Comparison of ENCODE assay signal across 8 mouse cellular contexts in the genomic region with DNA sequence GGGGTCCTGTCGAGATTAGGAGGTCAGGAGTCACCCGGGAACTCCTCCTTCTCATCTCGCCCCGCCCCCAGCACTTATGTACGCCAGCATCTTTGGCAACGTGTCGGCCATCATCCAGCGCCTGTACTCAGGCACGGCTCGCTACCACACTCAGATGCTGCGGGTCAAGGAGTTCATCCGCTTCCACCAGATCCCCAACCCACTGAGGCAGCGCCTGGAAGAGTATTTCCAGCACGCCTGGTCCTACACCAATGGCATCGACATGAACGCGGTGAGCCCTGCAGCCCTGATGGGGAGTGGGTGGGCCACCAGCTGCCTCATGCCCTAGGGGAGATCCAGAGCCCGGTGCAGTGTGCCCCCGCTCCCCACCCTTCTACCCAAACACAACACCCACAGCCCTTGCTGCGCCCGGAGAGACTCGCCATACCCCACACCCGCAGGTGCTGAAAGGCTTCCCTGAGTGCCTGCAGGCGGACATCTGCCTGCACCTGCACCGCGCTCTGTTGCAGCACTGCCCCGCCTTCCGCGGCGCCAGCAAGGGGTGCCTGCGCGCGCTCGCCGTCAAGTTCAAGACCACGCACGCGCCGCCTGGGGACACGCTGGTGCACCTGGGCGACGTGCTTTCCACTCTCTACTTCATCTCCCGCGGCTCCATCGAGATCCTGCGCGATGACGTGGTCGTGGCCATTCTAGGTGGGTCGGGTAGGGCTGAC. TPM values are rescaled to one million over a fixed set of nuclear protein-coding genes. Genes with fewer than 3 reads are reported as not detected.
A peak's percentile ranks its signal among the peaks of the same experiment; 100 is the strongest.
DNase-seq lines count a peak whose midpoint lies in the region; ATAC-seq lines count a peak whose summit lies in the region.

No protein-coding gene starts in this region.

- H3K4me2 ChIP-seq in embryonic facial prominence, embryonic 15.5 days (replicated peaks), result peak overlapping the region; percentile 41
- H3K4me2 ChIP-seq in midbrain, embryonic 13.5 days (replicated peaks), result peak overlapping the region; percentile 81

- DNase-seq in adrenal gland, postnatal 14 days, result peak; percentile 17
- DNase-seq in adrenal gland, postnatal 25 days, result no peak
- peak; percentile 28 to 48 for DNase-seq in kidney, postnatal 4 days
- peak; percentile 36 for DNase-seq in testis, postnatal 14 days (ENCODE audit: low spot score)
- DNase-seq in lung, adult 18-20 months, result no peak

- no peaks in the 10 kb centered on the region for H3K9me3 ChIP-seq in embryonic facial prominence, embryonic 15.5 days (replicated peaks)
- H3K9me3 ChIP-seq in midbrain, embryonic 13.5 days, result no peaks in the 10 kb centered on the region

- H3K4me1 ChIP-seq in embryonic facial prominence, embryonic 15.5 days, result peaks cover 9% of the 10 kb centered on the region
- peaks cover 14% of the 10 kb centered on the region for H3K4me1 ChIP-seq in midbrain, embryonic 13.5 days (replicated peaks)

- peak overlapping the region; percentile 15 for H3K4me3 ChIP-seq in embryonic facial prominence, embryonic 15.5 days (replicated peaks)
- peak overlapping the region; percentile 47 for H3K4me3 ChIP-seq in midbrain, embryonic 13.5 days (replicated peaks)

- 2% methylated on average over 50 of the region's 50 CpGs for WGBS in embryonic facial prominence, embryonic 15.5 days
- under 1% methylated on average over 50 of the region's 50 CpGs for WGBS in midbrain, embryonic 13.5 days

- peaks cover 24% of the 10 kb centered on the region for H3K27me3 ChIP-seq in embryonic facial prominence, embryonic 15.5 days
- H3K27me3 ChIP-seq in midbrain, embryonic 13.5 days, result peaks cover 21% of the 10 kb centered on the region

- H3K36me3 ChIP-seq in embryonic facial prominence, embryonic 15.5 days, result no peaks in the 10 kb centered on the region
- H3K36me3 ChIP-seq in midbrain, embryonic 13.5 days, result no peaks in the 10 kb centered on the region

- no peak overlapping the region for H3K9ac ChIP-seq in embryonic facial prominence, embryonic 15.5 days
- peak overlapping the region; percentile 66 for H3K9ac ChIP-seq in midbrain, embryonic 13.5 days (replicated peaks)

- peak; percentile 63 for ATAC-seq in CD4-positive, CD25-positive, alpha-beta regulatory T cell, adult 4 months
- no peak; the same call in 1 of the 2 replicates for ATAC-seq in embryonic facial prominence, embryonic 15.5 days (ENCODE audit: insufficient number of reproducible peaks, low FRiP score, low TSS enrichment, low read depth)
- peak; percentile 75 for ATAC-seq in midbrain, embryonic 13.5 days

- no peak overlapping the region for H3K27ac ChIP-seq in embryonic facial prominence, embryonic 15.5 days (replicated peaks)
- peak overlapping the region; percentile 40 for H3K27ac ChIP-seq in midbrain, embryonic 13.5 days

RNA-seq across cellular contexts. Expression of gene Kcnh6, which starts 12.3 kb away (rescaled TPM):
- 0.15 and 0.41 TPM in 2 replicates for total RNA-seq in adrenal gland, postnatal 14 days (2021)
- 0.21 TPM in 1 of 2 replicates, not detected in the other for total RNA-seq in adrenal gland, postnatal 25 days (2021)
- polyA plus RNA-seq in CD4-positive, CD25-positive, alpha-beta regulatory T cell, adult 4 months (2017; shearing (Covaris generic)), result under 1 TPM in 1 of 2 experiments, not detected in 1; 0.18 TPM
- 0.76 and 0.98 TPM in 2 replicates for polyA plus RNA-seq in embryonic facial prominence, embryonic 15.5 days (2015; fragmentation: Nextera tagmentation; extraction: Ambion mirVana)
- polyA plus RNA-seq in midbrain, embryonic 13.5 days (2015; fragmentation: Nextera tagmentation; extraction: Ambion mirVana), result 0.75 and 0.90 TPM in 2 replicates

RNA-seq across cellular contexts. Expression of gene Dcaf7, which starts 16.5 kb away (rescaled TPM):
- total RNA-seq in adrenal gland, postnatal 14 days (2021), result 50.3 and 58.0 TPM in 2 replicates
- total RNA-seq in adrenal gland, postnatal 25 days (2021), result 43.7 and 58.4 TPM in 2 replicates
- 10 to 100 TPM; 23.9 to 26.4 TPM for polyA plus RNA-seq in CD4-positive, CD25-positive, alpha-beta regulatory T cell, adult 4 months (2017; shearing (Covaris generic))
- polyA plus RNA-seq in embryonic facial prominence, embryonic 15.5 days (2015; fragmentation: Nextera tagmentation; extraction: Ambion mirVana), result 59.9 and 64.3 TPM in 2 replicates
- 118 and 119 TPM in 2 replicates for polyA plus RNA-seq in midbrain, embryonic 13.5 days (2015; fragmentation: Nextera tagmentation; extraction: Ambion mirVana)

RNA-seq across cellular contexts. Expression of gene Ace3, which starts 25.7 kb away (rescaled TPM):
- not detected in 2 replicates for total RNA-seq in adrenal gland, postnatal 14 days (2021)
- not detected in 2 replicates for total RNA-seq in adrenal gland, postnatal 25 days (2021)
- polyA plus RNA-seq in CD4-positive, CD25-positive, alpha-beta regulatory T cell, adult 4 months (2017; shearing (Covaris generic)), result not detected
- polyA plus RNA-seq in embryonic facial prominence, embryonic 15.5 days (2015; fragmentation: Nextera tagmentation; extraction: Ambion mirVana), result not detected in 2 replicates
- polyA plus RNA-seq in midbrain, embryonic 13.5 days (2015; fragmentation: Nextera tagmentation; extraction: Ambion mirVana), result not detected in 2 replicates

RNA-seq across cellular contexts. Expression of gene Taco1, which starts 45.7 kb away (rescaled TPM):
- 41.4 and 47.1 TPM in 2 replicates for total RNA-seq in adrenal gland, postnatal 14 days (2021)
- total RNA-seq in adrenal gland, postnatal 25 days (2021), result 28.5 and 36.0 TPM in 2 replicates
- 10 to 100 TPM in 1 of 2 experiments, 1 to 10 TPM in 1; 7.4 to 18.0 TPM for polyA plus RNA-seq in CD4-positive, CD25-positive, alpha-beta regulatory T cell, adult 4 months (2017; shearing (Covaris generic))
- 9.2 and 10.1 TPM in 2 replicates for polyA plus RNA-seq in embryonic facial prominence, embryonic 15.5 days (2015; fragmentation: Nextera tagmentation; extraction: Ambion mirVana)
- polyA plus RNA-seq in midbrain, embryonic 13.5 days (2015; fragmentation: Nextera tagmentation; extraction: Ambion mirVana), result 8.3 and 9.6 TPM in 2 replicates

RNA-seq across cellular contexts. Expression of gene Ace, which starts 52.5 kb away (rescaled TPM):
- total RNA-seq in adrenal gland, postnatal 14 days (2021), result 12.4 and 19.5 TPM in 2 replicates
- total RNA-seq in adrenal gland, postnatal 25 days (2021), result 7.3 and 8.2 TPM in 2 replicates
- polyA plus RNA-seq in CD4-positive, CD25-positive, alpha-beta regulatory T cell, adult 4 months (2017; shearing (Covaris generic)), result not detected
- polyA plus RNA-seq in embryonic facial prominence, embryonic 15.5 days (2015; fragmentation: Nextera tagmentation; extraction: Ambion mirVana), result 1.0 and 1.3 TPM in 2 replicates
- 1.5 and 1.8 TPM in 2 replicates for polyA plus RNA-seq in midbrain, embryonic 13.5 days (2015; fragmentation: Nextera tagmentation; extraction: Ambion mirVana)

Comparison
In these comparisons a context has a peak if more than half of its experiments do, and no peak if none do; other contexts are left out.
1. DNase-seq: peak in adrenal gland, postnatal 14 days (single experiment), kidney, postnatal 4 days (2 of 2) and testis, postnatal 14 days (single experiment); none in adrenal gland, postnatal 25 days (single experiment) and lung, adult 18-20 months (0 of 2).